Mouse (Mus musculus): ENCODE results near the gene Lhx5.

GRCm38 (mm10) chr5:120435731-120436501 is 4.4 kb downstream of the Lhx5 start:
- no peak for TF ChIP-seq CTCF (conservative IDR thresholded peaks at IDR 0.05; ENCODE audit: insufficient read depth, insufficient read length, low read depth, low read length)
- TF ChIP-seq POLR2A (IDR thresholded peaks at IDR 0.05; ENCODE audit: low read depth, low read length), result no peak
